Mouse (Mus musculus) thymus, adult 2 months (tissue): Measurements from ENCODE around the gene A930004D18Rik.
A peak's percentile ranks its signal among the peaks of the same experiment; 100 is the strongest.

Experiments used
- CTCF ChIP-seq: fragments of 200-500 bp; IDR thresholded peaks from 2 replicates; pipeline ENCODE4 v1.5.1; 2012; ENCODE audit warnings: mild to moderate bottlenecking, control low read depth, low read length, moderate library complexity, borderline replicate concordance; ENCODE audit not compliant: control insufficient read depth, poor library complexity, insufficient read depth; ENCODE audit errors: extremely low read depth
- POLR2A ChIP-seq: fragments of 200-500 bp; IDR thresholded peaks from 2 replicates; pipeline ENCODE4 v1.6.1; 2012; ENCODE audit warnings: mild to moderate bottlenecking, low read length, control low read depth, moderate library complexity; ENCODE audit not compliant: control insufficient read depth, poor library complexity, insufficient read depth; ENCODE audit errors: extremely low read depth

GRCm38 (mm10) chr2:18057336-18058145, 20.0 kb upstream of the A930004D18Rik start:
- TF ChIP-seq POLR2A (0 out of 2 replicates have a peak, but pooled peaks have one; percentile 43), CTCF (no peak)
